Mouse (Mus musculus): ENCODE measurements around the gene Acp2. TPM values are rescaled to one million over a fixed set of nuclear protein-coding genes. Genes with fewer than 3 reads are reported as not detected.

Acp2 gene
- polyA plus RNA-seq, 1 experiment from 2014 or later: 19.3 TPM

DNA sequence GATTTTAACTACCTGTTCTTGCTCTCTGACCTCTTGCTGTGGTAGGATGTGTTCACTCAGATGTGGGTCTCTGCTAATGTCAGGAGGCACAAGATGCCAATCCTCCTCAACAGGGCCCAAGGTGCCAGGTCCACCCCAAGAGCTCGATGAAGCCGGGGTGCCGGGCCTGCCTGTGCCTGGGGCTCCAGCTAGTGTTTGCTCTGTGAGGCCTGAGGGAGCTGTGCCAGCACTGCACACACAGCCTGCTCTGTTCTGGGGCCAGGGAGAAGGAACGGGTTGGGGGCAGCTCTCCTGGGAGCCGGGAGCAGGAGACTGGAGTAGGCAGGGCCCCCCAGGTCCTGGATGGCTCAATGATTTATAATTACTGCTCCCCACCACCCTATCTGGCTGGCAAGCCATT lies 55.4 kb downstream of the Acp2 start:
- peaks cover 25% of the 10 kb centered on the region for H3K36me3 ChIP-seq
- H3K9me3 ChIP-seq: no peaks in the 10 kb centered on the region
- peak overlapping the region; percentile 81 for H3K4me2 ChIP-seq
- peak overlapping the region; percentile 82 for H3K4me3 ChIP-seq
- ATAC-seq (ENCODE audit: extremely low read depth, insufficient number of reproducible peaks, low FRiP score, low TSS enrichment): no peak
- H3K4me1 ChIP-seq: peaks cover 43% of the 10 kb centered on the region
- 66% methylated on average over 5 of the region's 5 CpGs for WGBS
- H3K27me3 ChIP-seq (replicated peaks): peaks cover 41% of the 10 kb centered on the region
- H3K27ac ChIP-seq (replicated peaks): peak overlapping the region; percentile 77
- H3K9ac ChIP-seq: peak overlapping the region; percentile 85

DNA sequence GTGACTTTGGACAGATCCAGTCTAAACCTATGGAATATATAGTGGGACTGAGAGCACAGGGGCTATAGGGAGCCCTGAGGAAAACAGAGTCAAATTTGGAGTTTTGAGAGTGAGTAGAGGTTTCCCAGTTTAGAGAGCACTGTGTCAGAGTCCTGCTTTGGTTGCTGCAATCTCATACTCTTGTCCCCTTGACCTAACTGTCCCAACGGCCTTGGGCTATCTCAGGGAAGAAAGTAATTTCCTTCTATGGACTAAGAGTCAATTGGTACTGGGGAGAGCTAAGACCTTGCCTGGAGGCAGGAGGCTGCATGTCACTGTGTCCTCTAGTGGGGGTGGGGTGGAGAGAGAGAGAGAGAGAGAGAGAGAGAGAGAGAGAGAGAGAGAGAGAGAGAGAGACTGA lies 56.1 kb downstream of the Acp2 start:
- H3K27me3 ChIP-seq (replicated peaks): peaks cover 33% of the 10 kb centered on the region
- ATAC-seq (ENCODE audit: extremely low read depth, insufficient number of reproducible peaks, low FRiP score, low TSS enrichment): no peak
- H3K9ac ChIP-seq: peak overlapping the region; percentile 85; the same call in 1 of the 2 replicates
- no peaks in the 10 kb centered on the region for H3K9me3 ChIP-seq
- H3K36me3 ChIP-seq: peaks cover 32% of the 10 kb centered on the region
- no peak overlapping the region; the same call in 1 of the 2 replicates for H3K4me2 ChIP-seq
- 42% methylated on average over 1 of the region's 1 CpGs for WGBS
- H3K4me1 ChIP-seq: peaks cover 43% of the 10 kb centered on the region
- no peak overlapping the region for H3K4me3 ChIP-seq
- peak overlapping the region; percentile 66; the same call in 1 of the 2 replicates for H3K27ac ChIP-seq (replicated peaks)

DNA sequence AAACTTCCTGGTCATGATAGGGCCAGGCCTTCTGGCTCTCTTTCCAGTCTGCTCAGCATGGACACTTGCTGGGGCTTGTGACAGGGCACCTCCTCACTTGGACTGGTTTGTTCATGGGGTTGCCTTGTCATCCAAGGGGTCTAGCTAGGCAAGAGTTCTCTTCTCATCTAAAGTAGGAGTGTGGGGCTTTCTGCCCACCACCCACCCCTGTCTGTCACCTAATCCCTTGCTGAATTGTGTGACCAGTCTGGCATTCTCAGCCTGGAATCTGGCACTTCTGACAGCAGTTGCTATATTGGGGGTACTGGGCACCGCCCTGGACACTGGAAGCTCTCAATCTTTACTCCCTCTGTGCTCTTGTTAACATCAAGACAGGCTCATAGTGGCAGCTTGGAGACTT lies 56.8 kb downstream of the Acp2 start:
- WGBS: 53% methylated on average over 1 of the region's 1 CpGs
- H3K9me3 ChIP-seq: no peaks in the 10 kb centered on the region
- peak overlapping the region; percentile 66 for H3K27ac ChIP-seq (replicated peaks)
- H3K36me3 ChIP-seq: peaks cover 36% of the 10 kb centered on the region
- H3K4me1 ChIP-seq: peaks cover 49% of the 10 kb centered on the region
- H3K27me3 ChIP-seq (replicated peaks): peaks cover 27% of the 10 kb centered on the region
- no peak overlapping the region for H3K4me3 ChIP-seq
- no peak for ATAC-seq (ENCODE audit: extremely low read depth, insufficient number of reproducible peaks, low FRiP score, low TSS enrichment)
- H3K9ac ChIP-seq: peak overlapping the region; percentile 58; the same call in 1 of the 2 replicates
- H3K4me2 ChIP-seq: peak overlapping the region; percentile 22

Other genes starting within 250 kb of the Acp2 start
- 21.2 and 25.8 TPM in 2 replicates for gene Rapsn, start 167.3 kb upstream of the Acp2 start, polyA plus RNA-seq (2015; fragmentation: Nextera tagmentation; extraction: Ambion mirVana)
- gene Psmc3, start 148.9 kb upstream of the Acp2 start, polyA plus RNA-seq (2015; fragmentation: Nextera tagmentation; extraction: Ambion mirVana): 226 and 239 TPM in 2 replicates
- 45.0 and 55.5 TPM in 2 replicates for gene Slc39a13, start 132.5 kb upstream of the Acp2 start, polyA plus RNA-seq (2015; fragmentation: Nextera tagmentation; extraction: Ambion mirVana)
- gene Spi1, start 120.5 kb upstream of the Acp2 start, polyA plus RNA-seq (2015; fragmentation: Nextera tagmentation; extraction: Ambion mirVana): 3.5 and 3.9 TPM in 2 replicates
- gene Mybpc3, start 84.7 kb upstream of the Acp2 start, polyA plus RNA-seq (2015; fragmentation: Nextera tagmentation; extraction: Ambion mirVana): 806 and 882 TPM in 2 replicates
- gene Madd, start 19.0 kb upstream of the Acp2 start, polyA plus RNA-seq (2015; fragmentation: Nextera tagmentation; extraction: Ambion mirVana): 5.1 and 5.9 TPM in 2 replicates
- 1.9 and 2.7 TPM in 2 replicates for gene Nr1h3, start 51 bp upstream of the Acp2 start, polyA plus RNA-seq (2015; fragmentation: Nextera tagmentation; extraction: Ambion mirVana)
- 7.1 and 7.4 TPM in 2 replicates for gene Ddb2, start 34.1 kb downstream of the Acp2 start, polyA plus RNA-seq (2015; fragmentation: Nextera tagmentation; extraction: Ambion mirVana)
- 35.4 and 38.2 TPM in 2 replicates for gene Pacsin3, start 53.1 kb downstream of the Acp2 start, polyA plus RNA-seq (2015; fragmentation: Nextera tagmentation; extraction: Ambion mirVana)
- 63.3 and 64.4 TPM in 2 replicates for gene Arfgap2, start 62.1 kb downstream of the Acp2 start, polyA plus RNA-seq (2015; fragmentation: Nextera tagmentation; extraction: Ambion mirVana)
- gene 1110051M20Rik, start 241.8 kb downstream of the Acp2 start, polyA plus RNA-seq (2015; fragmentation: Nextera tagmentation; extraction: Ambion mirVana): 36.3 and 38.9 TPM in 2 replicates

Measured in heart, embryonic 13.5 days (tissue).